Mouse (Mus musculus) liver, adult 2 months (tissue): ENCODE measurements at regions not wholly inside any gene's neighbourhood (a gene's known extent, or its start where the extent isn't known, plus 50 kb on each side); places are given as distances from the start of the nearest gene placed in this dataset.

Source experiments
- CTCF ChIP-seq: fragments of 200-500 bp; IDR thresholded peaks from 2 replicates; pipeline ENCODE4 v1.5.1; 2011; ENCODE audit warnings: low read depth, low read length, control low read depth
- POLR2A ChIP-seq: fragments of 200-500 bp; IDR thresholded peaks from 2 replicates; pipeline ENCODE4 v1.6.1; 2011; ENCODE audit warnings: low read length, control low read depth; ENCODE audit not compliant: insufficient read depth; ENCODE audit errors: extremely low read depth

DNA sequence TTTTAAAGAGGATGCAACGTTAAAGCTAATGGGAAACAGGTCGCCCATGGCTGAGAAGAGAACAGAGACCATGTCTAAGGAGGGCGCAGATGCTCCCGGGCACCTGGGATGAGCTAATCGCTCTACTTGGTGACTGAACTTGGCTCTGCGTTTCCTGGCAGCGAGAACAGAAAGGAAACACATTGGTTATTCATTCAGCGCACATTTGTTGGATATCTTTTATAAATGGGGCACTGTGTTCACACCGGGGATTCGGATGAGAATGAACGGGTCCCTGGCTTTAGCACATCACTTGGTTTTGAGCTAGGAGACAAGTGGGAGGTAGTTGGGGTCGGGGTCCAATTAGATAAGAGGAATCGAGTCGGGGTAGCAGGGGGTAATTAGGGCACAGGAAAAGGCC is 159.7 kb downstream of the Phlda1 start:
- TF ChIP-seq POLR2A (no peak), CTCF (no peak)
